Mouse (Mus musculus): ENCODE results near the gene Olfr1506. TPM values are rescaled to one million over a fixed set of nuclear protein-coding genes. Genes with fewer than 3 reads are reported as not detected.
"Not testable (repeated sequence)": the region's sequence is repeated elsewhere in the genome, so short reads cannot be mapped to it uniquely, and the experiment has no call there.

The Olfr1506 gene
- not detected in 2 replicates for polyA plus RNA-seq (2015; fragmentation: Nextera tagmentation; extraction: Ambion mirVana)

DNA sequence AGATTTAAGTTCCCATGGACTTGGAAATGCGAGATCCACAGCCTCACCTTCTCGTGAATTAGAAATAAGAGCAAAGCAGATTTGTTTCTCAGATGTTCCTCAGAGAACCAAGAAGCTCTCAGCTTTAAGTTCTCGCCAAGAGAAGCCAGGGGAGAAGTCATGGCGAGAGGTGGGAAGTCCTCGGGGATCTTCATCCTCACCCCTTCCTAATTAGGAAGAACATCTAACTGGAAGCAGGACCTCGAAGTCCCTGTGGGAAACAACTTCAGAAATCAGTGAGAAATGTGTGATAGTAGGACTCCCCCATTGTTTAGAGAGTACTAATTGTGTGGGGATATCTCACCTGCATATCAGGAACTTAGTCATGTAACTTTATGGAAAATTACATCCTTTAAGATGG lies at the start of gene Olfr1506:
Gene Olfr1506 (minus strand): TSS at position 101 of the 400 bp plus-strand sequence.
- not testable (repeated sequence) for H3K27ac ChIP-seq (ENCODE audit: low read length); ATAC-seq; H3K4me3 ChIP-seq (ENCODE audit: low read depth, low read length); H3K27me3 ChIP-seq (ENCODE audit: control insufficient read depth, insufficient read depth, low read depth, low read length); H3K9ac ChIP-seq (ENCODE audit: low read depth, low read length); H3K4me1 ChIP-seq (ENCODE audit: control insufficient read depth, insufficient read depth, low read length); H3K36me3 ChIP-seq (ENCODE audit: control insufficient read depth, insufficient read depth, low read length); H3K9me3 ChIP-seq (replicated peaks; ENCODE audit: control insufficient read depth, low read length, poor library complexity, severe bottlenecking); H3K4me2 ChIP-seq (ENCODE audit: low read length)
- no CpG with 5 or more reads among the region's 6 CpGs for WGBS

DNA sequence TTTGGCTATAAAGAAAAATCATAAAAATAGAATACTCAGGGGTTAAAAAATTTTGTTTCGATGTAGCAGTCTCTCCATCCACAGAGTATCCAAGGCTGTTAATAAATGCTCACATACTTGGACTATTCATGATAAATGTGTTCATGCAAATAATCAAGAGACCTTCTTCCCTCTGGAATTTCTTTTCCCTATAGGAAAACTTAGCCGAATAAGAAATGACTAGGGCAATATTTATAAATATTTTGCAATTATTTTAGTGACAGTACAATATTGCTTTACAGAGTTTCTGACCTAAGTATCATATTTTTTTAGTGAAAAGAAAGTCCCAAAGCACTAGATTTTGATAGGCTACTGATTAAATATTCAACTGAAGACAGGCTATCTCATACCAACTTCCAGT lies 46.6 kb upstream of the Olfr1506 start, which contains the start of gene Olfr1271:
Gene Olfr1271 (minus strand): TSS at position 101 of the 400 bp plus-strand sequence.
- WGBS = 90% methylated on average over 2 of the region's 2 CpGs
- Histone ChIP-seq H3K4me3 (ENCODE audit: low read depth, low read length) (no peak within 1 kb of the TSS), H3K9me3 (replicated peaks; ENCODE audit: control insufficient read depth, low read length, poor library complexity, severe bottlenecking) (no peaks in the 10 kb centered on the region), H3K4me2 (ENCODE audit: low read length) (no peak within 1 kb of the TSS), H3K9ac (ENCODE audit: low read depth, low read length) (no peak within 1 kb of the TSS), H3K4me1 (ENCODE audit: control insufficient read depth, insufficient read depth, low read length) (no peaks in the 10 kb centered on the region), H3K27ac (ENCODE audit: low read length) (no peak within 1 kb of the TSS), H3K36me3 (ENCODE audit: control insufficient read depth, insufficient read depth, low read length) (no peaks in the 10 kb centered on the region), H3K27me3 (ENCODE audit: control insufficient read depth, insufficient read depth, low read depth, low read length) (no peaks in the 10 kb centered on the region)
- ATAC-seq = no peak

DNA sequence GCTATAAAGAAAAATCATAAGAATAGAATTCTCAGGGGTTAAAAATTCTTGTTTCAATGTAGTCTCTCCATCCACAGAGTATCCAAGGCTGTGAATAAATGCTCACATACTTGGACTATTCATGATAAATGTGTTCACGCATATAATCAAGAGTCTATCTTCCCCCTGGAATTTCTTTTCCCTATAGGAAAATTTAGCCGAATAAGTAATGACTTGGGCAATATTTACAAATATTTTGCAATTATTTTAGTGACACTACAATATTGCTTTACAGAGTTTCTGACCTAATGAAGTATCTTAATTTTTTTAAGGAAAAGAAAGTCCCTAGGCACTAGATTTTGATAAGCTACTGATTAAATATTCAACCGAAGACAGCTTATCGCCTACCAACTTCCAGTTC lies 33.2 kb upstream of the Olfr1506 start, which contains the start of gene Olfr142:
Gene Olfr142 (minus strand): TSS at position 101 of the 400 bp plus-strand sequence.
- Histone ChIP-seq H3K4me3 (ENCODE audit: low read depth, low read length) (no peak within 1 kb of the TSS), H3K9me3 (replicated peaks; ENCODE audit: control insufficient read depth, low read length, poor library complexity, severe bottlenecking) (no peaks in the 10 kb centered on the region), H3K9ac (ENCODE audit: low read depth, low read length) (no peak within 1 kb of the TSS), H3K4me1 (ENCODE audit: control insufficient read depth, insufficient read depth, low read length) (no peaks in the 10 kb centered on the region), H3K27ac (ENCODE audit: low read length) (no peak within 1 kb of the TSS), H3K27me3 (ENCODE audit: control insufficient read depth, insufficient read depth, low read depth, low read length) (no peaks in the 10 kb centered on the region), H3K36me3 (ENCODE audit: control insufficient read depth, insufficient read depth, low read length) (no peaks in the 10 kb centered on the region), H3K4me2 (ENCODE audit: low read length) (no peak within 1 kb of the TSS)
- ATAC-seq = no peak
- 92% methylated on average over 4 of the region's 4 CpGs for WGBS

DNA sequence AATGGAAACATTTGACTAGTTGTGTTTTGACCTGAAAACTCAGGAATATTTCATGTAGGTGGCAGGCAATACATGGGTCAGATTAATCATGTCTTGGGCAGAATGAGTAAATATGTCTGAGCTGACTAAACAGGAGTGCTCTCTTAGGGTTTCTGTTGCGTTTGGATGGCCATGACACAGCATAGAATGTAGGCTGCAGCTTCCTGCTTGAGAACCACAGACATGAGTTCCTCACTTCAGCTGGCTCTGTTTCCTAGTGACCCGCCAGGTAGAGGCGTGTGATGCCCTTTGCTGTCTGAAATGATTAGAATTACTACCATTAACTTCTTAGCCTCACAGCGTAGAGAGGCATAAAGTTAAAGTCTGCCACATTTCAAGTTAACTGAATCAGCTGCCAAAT lies 24.7 kb downstream of the Olfr1506 start:
- H3K4me2 ChIP-seq (ENCODE audit: low read length); H3K4me1 ChIP-seq (ENCODE audit: control insufficient read depth, insufficient read depth, low read length); H3K36me3 ChIP-seq (ENCODE audit: control insufficient read depth, insufficient read depth, low read length); H3K9me3 ChIP-seq (replicated peaks; ENCODE audit: control insufficient read depth, low read length, poor library complexity, severe bottlenecking); H3K27me3 ChIP-seq (ENCODE audit: control insufficient read depth, insufficient read depth, low read depth, low read length); H3K27ac ChIP-seq (ENCODE audit: low read length); H3K4me3 ChIP-seq (ENCODE audit: low read depth, low read length); ATAC-seq; H3K9ac ChIP-seq (ENCODE audit: low read depth, low read length): not testable (repeated sequence)
- no CpG with 5 or more reads among the region's 4 CpGs for WGBS

DNA sequence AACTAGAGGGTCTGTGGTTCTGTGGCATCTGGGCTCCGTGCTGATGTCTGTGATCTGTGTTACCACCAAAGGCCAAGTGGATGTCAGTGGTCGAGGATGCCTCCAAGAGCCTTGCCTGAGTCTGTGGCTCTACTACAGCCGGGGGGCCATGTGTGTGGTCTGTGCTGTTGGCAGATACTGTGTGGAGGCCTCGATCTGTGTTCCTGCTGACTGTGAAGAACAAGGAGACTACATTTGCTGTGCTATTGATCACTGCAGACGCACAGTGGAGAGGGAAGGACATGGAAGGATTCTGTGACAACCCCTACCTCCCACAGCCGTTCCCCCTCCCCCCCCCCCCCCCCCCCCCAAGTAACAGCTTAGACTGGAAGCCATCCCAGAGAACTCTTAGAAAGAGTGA lies 29.0 kb downstream of the Olfr1506 start:
- not testable (repeated sequence) for H3K27ac ChIP-seq (ENCODE audit: low read length); H3K4me1 ChIP-seq (ENCODE audit: control insufficient read depth, insufficient read depth, low read length); H3K9me3 ChIP-seq (replicated peaks; ENCODE audit: control insufficient read depth, low read length, poor library complexity, severe bottlenecking); H3K4me2 ChIP-seq (ENCODE audit: low read length); H3K36me3 ChIP-seq (ENCODE audit: control insufficient read depth, insufficient read depth, low read length); H3K27me3 ChIP-seq (ENCODE audit: control insufficient read depth, insufficient read depth, low read depth, low read length); H3K4me3 ChIP-seq (ENCODE audit: low read depth, low read length); H3K9ac ChIP-seq (ENCODE audit: low read depth, low read length)
- 0 out of 2 replicates have a peak, but pooled peaks have one; percentile 45 for ATAC-seq
- no CpG with 5 or more reads among the region's 6 CpGs for WGBS

DNA sequence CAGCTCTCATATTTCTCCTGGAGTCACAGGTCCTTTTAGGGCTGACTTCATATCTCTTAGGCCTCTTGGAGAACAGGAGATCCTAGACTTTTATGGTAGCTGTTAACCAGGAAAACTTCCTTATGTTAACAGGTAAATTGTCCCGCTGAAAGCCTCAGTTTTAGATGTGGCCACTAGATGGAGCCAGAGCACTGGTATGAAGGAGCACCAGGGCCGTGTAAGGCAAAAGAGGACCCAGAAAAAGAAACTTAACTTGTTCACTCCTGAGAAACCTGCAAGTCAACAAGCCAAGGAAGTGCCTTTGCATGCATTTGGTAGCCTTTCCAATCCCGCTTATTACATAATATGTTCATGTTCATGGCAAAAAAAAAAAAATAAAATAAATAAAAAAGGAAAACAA lies 29.5 kb downstream of the Olfr1506 start:
- not testable (repeated sequence) for H3K9ac ChIP-seq (ENCODE audit: low read depth, low read length); H3K4me2 ChIP-seq (ENCODE audit: low read length); H3K27me3 ChIP-seq (ENCODE audit: control insufficient read depth, insufficient read depth, low read depth, low read length); H3K36me3 ChIP-seq (ENCODE audit: control insufficient read depth, insufficient read depth, low read length); H3K27ac ChIP-seq (ENCODE audit: low read length); H3K9me3 ChIP-seq (replicated peaks; ENCODE audit: control insufficient read depth, low read length, poor library complexity, severe bottlenecking); H3K4me1 ChIP-seq (ENCODE audit: control insufficient read depth, insufficient read depth, low read length); H3K4me3 ChIP-seq (ENCODE audit: low read depth, low read length)
- WGBS = no CpG with 5 or more reads among the region's 3 CpGs
- peak; percentile 58; the same call in 1 of the 2 replicates for ATAC-seq

DNA sequence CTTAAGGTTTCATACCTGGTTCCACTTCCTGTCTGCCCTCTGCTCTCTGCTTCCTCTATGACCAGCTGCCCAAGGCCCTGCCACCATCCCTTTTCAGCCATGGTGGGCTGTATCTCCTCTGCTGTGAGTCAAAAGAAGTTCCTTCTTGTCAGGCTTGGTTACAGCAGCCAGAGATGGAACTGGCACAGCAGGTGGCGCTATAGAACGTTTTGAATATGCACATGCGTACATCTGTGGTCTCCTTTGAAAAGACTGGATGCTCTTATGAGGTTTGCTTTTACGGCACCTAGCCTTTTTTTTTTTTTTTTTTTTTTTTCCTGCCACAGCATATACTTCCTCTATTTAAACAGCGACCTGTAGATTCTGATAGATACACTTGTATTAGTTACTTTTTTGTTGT lies 37.2 kb downstream of the Olfr1506 start:
- not testable (repeated sequence) for H3K9me3 ChIP-seq (replicated peaks; ENCODE audit: control insufficient read depth, low read length, poor library complexity, severe bottlenecking); H3K4me2 ChIP-seq (ENCODE audit: low read length); H3K27me3 ChIP-seq (ENCODE audit: control insufficient read depth, insufficient read depth, low read depth, low read length); H3K27ac ChIP-seq (ENCODE audit: low read length); ATAC-seq; H3K4me3 ChIP-seq (ENCODE audit: low read depth, low read length); H3K36me3 ChIP-seq (ENCODE audit: control insufficient read depth, insufficient read depth, low read length); H3K9ac ChIP-seq (ENCODE audit: low read depth, low read length); H3K4me1 ChIP-seq (ENCODE audit: control insufficient read depth, insufficient read depth, low read length)
- whole genome bisulfite sequencing = no CpG with 5 or more reads among the region's 5 CpGs

DNA sequence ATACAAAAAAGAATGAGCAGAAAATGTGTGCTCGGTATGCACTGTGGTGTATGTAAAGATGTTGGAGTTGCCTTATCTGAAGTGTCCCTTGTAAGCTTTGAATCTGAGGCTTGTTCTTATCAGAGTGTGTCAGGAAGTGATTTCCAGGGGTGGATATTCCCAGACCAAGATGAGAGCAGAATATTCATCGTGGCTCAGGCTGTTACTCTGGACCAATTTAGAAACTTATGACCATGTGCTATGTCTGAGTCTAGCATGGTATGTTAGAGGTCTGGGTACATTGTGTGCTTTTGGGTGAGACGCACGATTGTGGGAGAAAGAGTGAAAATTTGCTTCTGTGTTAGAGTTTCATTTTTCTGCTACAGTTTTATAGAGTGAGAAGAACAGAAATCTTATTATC lies 38.2 kb downstream of the Olfr1506 start:
- H3K36me3 ChIP-seq (ENCODE audit: control insufficient read depth, insufficient read depth, low read length); H3K4me1 ChIP-seq (ENCODE audit: control insufficient read depth, insufficient read depth, low read length); H3K27ac ChIP-seq (ENCODE audit: low read length); H3K9ac ChIP-seq (ENCODE audit: low read depth, low read length); H3K27me3 ChIP-seq (ENCODE audit: control insufficient read depth, insufficient read depth, low read depth, low read length); ATAC-seq; H3K4me3 ChIP-seq (ENCODE audit: low read depth, low read length); H3K9me3 ChIP-seq (replicated peaks; ENCODE audit: control insufficient read depth, low read length, poor library complexity, severe bottlenecking); H3K4me2 ChIP-seq (ENCODE audit: low read length): not testable (repeated sequence)
- no CpG with 5 or more reads among the region's 4 CpGs for WGBS

Measured in midbrain, embryonic 16.5 days (tissue).